Mouse (Mus musculus) thymus, postnatal 0 days (tissue): ENCODE results near the gene Apopt1. TPM values are rescaled to one million over a fixed set of nuclear protein-coding genes. Genes with fewer than 3 reads are reported as not detected.

Experiments
- DNase-seq: peaks from one replicate; pipeline ENCODE4 v3.0.0-alpha.2; 2015; ENCODE audit warnings: low spot score
- polyA plus RNA-seq: library from polyadenylated mRNA; unstranded; fragments of >200 nt; fragmentation: Nextera tagmentation; extraction: Ambion mirVana; gene quantifications from 2 replicates; pipeline ENCODE4 v1.2.1, GENCODE M21; 2015

Gene Apopt1
- polyA plus RNA-seq, 1 experiment from 2014 or later = 66.6 TPM

DNA sequence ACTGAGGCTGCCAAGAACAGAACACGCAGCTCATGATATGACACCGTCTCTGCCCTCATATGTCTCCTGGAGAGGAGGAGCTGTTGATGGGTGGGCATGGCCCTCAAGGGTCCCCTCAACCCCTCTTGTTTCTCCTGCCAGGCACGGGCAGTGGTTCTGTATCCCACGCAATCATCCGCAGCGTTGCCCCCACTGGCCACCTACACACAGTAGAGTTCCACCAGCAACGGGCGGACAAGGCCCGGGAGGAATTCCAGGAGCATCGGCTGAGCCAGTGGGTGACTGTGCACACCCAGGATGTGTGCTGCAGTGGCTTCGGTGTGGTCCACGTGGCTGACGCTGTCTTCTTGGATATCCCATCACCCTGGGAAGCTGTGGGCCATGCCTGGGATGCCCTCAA is 32.4 kb upstream of the Apopt1 start:
- DNase-seq = no peak

DNA sequence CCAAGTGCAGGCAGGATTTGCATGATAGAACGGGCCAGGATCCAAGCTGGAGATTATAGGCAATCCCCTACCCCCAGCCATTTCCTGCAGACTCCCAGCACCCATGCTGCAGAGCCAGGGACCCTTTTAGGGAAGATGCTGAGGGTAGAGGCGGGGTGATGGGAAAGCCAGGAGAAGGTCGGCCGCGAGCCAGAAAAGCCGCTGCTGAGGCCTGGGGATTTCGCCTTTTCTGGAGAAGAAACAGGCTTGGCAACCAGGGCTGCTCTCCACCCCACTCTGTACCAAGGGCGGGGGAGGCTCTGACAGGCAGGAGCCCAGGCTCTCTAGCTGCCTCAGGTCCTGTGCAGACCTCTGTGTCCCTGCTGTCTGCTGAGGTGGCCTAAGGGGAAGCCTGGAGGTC is 31.8 kb upstream of the Apopt1 start:
- no peak for DNase-seq

DNA sequence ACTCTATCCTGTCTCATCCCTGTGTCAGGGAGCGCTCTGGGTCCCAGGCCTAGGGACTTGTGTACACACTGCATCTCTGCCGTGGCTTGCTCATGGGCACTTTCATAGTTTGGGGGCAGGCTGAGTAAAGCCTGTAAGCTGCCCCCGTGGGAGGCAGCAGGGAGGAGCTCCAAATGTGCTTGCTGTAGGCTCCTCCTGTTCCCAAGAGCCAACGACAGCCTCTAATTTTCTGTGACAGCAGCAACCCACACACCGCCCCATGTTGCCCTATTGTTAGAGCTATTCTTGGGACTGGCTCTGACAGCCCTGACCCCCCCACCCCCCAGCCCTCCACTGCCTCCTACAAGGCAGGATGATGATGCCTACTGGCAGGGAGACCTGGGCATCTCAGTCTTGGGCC is 31.1 kb upstream of the Apopt1 start:
- DNase-seq = no peak

DNA sequence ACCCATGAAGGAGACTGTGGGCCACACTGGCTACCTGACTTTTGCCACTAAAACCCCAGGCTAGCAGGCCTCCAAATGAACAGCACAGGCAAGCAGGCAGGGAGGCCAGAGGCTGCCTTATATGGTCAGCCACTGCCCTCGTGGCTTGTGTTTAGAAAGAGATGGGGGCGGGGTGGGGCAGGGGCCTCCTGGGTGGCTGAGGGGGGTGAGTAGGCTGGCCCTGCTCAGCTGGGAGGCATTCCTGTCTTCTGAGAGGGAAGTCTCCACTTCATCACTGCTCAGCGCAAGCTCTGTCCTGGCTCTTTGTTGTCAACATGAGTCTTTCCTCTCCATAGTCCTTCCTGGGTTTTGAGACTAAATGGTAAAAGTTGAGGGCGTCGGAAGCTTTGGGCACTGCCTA is 30.3 kb upstream of the Apopt1 start:
- no peak for DNase-seq

DNA sequence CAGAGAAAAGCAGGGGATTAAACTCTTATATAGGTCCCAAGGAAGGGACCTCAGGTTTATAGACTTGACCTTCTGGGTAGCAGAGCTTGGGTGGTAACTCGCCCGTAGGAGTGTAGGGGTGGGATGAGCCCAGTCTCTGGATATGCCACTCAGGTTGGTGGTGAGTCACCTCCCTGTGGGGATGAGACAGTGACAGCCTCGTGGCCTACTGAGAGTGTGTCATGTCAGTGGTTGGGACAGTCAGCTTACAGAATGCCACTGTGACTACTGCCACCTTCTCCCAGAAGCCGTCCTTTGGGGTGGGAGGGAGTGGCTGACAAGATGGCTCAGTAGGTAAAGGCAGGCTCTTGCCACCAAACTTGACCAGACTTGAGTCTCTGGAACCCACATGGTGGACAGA is 26.7 kb upstream of the Apopt1 start:
- no peak for DNase-seq

DNA sequence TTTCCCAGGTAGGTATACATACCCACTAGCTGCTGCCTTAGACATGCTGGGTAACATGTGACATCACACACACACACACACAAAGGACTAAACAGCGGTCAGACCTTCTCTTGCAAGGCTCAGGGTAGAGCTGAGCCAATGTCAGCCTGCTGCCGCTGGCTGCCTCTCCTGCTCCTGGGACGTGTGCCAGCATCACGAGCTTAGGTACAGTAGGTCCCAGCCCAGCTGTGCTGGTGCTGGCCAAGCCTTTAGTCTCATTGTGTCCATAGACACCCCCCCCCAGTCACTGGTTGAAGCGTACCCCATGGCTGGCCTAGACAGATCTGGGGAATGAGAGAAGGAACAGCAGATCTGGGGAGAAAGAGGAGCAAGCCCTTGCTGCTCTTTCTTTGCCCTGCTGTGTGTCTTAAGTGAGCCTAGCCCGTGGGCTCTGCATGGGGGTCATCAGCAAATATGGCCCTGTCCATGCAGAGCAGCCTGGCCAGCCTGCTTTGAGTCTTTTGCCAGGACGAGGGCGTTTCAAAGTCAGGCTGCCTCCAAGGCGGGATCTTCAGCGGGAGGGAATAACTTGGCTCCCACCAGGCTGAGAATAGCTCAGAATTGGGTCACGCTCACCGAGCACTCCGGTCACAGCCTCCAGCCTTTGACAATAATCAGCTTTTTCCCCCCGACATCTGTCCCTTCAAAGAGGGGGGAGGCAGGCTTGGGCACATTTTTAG is 25.6 kb upstream of the Apopt1 start:
- no peak for DNase-seq

DNA sequence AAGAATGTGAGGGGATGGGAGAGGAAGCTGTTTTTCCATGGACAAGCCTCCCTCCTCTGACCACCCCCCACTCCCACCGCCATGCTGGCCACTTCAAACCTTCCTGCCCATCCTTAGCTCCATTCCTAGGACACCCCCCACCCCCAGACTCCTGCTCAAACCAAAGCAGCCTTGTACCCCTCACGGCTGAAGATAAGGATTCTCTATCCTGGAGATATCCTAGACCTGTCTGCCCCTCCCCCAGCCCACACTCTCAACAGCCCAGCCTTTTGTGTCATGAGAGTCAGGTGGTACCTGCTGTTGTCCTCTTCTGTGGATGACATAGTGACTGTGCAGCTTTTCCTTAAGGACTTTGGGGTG is 25.0 kb upstream of the Apopt1 start:
- DNase-seq = no peak

DNA sequence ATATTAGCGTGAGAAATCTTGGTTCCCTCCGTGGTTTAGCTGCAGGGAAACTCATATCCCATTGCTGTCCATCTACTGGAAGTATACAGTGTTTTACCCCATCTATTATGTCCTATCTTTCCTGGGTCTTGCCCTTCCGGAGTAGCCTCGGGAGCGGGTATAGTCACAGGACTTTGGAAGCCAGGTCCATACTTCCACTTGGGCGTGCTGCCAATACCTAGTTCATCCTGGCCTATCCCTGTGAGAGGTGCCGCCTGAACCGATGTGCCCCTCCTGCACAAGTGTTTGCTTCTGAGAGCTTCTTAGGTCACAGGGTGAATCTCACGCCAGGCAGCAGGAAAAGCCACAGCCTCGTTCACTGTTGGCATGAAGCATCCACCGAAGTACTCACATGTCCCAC is 23.6 kb upstream of the Apopt1 start:
- no peak for DNase-seq

DNA sequence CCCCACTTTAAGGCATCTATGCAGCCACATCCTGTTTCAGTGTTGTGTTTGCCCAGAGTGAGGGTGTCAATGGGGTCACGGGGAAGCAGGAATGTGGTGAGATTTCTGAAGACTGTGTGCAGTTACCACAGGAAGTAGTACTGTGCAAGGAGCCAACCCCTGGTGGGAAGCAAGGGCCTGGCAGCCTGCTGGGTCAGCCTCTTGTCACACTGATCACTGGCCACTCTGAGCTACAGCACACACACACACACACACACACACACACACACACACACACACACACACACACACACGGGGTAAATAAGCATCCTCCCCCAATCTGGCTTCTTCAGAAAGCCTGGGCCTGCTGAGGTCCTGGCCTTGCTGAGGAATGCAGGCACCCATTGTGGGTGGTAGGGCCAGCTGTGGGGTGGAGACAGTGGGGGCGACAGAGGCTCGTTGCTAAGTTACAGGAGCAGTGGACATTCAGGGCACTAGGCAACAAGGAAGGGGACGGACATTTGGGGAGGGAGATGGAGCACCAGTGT is 21.7 kb upstream of the Apopt1 start:
- peak; percentile 85 for DNase-seq

DNA sequence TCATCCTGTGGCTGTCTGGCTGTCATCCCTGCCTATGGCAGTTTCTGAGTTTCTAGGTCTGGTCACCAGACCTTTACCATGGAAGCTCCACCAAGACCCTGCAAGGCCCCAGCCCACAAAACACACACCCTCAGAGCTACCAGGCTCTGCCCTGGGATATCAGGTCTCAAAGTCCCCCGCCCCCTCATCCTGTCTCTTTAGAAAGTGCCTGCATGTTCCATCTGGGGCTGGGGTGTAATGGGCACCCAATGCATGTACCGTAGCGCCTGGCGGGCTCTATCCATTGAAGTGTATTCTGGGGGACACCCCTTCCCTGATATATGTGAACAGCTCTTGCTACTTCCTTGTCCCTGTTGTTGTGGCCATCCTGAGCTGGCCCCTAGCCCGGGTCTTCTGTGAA is 20.2 kb upstream of the Apopt1 start:
- peak; percentile 35 for DNase-seq

DNA sequence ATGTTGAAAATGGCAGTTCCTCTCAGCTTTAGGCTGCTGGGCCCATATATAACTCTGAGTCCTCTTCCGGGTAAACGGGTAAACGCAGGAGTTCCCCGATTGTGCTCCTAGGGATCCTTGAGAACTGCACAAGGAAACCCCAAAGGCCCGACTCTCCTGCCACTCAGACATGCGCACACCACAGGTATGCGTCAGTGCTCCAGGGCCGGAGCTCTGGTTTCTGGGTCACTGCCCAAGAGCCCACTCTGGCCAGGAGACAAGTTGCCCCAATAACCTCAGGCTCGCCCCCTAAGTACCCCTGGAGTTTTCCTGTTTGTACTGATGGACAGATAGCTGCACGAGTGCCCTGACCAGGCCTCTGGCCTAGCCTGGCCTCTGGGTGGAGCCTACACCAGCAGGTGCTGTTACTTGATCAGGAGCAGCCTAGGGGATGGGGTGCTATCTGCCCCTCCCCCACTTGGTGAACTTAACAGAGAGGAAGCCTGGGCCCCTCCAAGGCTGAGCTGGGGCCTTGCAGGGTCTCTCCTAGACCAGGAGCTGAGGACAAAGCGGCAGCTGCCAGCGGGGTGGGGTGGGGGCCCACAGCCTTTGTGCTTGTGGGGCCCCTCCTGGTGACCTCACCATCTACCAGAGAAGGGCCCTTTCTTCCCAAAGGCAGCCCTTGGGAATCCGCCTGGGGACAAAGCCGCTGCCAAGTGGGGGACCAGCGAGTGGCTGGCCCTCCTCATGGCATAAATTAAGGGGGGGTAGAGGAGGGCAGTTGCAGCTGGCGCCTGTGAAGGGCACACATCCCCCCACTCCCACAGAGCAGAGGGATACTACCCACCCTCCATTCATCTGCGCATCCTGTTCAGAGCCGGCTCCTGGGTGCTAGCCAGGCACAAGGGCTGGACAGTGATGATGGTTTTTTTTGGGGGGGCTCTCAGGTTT is 19.5 kb upstream of the Apopt1 start:
- peak; percentile 62 for DNase-seq

DNA sequence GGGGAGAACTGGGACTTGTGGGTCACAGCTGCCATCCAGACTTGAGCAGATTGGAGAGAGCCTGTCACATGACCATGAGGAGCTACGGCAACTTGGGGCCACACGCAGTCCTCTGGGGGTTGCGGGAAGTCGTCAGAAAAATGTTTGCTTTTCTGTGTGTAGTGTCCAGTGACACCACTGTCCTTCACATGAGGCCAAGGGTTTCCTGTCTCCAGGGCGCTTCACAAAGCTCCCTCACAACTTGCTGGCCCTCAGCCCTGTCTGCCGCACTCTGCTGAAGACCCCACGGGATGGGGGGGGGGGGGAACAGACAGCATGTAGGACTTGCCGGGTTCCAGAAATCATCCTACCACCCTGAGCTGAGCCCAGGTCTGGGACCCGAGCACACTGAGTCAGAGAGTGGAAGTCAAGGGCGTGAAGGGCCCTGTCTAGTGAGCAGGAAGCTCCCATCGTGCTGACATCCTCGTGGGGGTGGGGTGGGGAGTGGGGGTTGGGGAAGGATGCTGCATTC is 18.7 kb upstream of the Apopt1 start:
- peak; percentile 72 for DNase-seq

DNA sequence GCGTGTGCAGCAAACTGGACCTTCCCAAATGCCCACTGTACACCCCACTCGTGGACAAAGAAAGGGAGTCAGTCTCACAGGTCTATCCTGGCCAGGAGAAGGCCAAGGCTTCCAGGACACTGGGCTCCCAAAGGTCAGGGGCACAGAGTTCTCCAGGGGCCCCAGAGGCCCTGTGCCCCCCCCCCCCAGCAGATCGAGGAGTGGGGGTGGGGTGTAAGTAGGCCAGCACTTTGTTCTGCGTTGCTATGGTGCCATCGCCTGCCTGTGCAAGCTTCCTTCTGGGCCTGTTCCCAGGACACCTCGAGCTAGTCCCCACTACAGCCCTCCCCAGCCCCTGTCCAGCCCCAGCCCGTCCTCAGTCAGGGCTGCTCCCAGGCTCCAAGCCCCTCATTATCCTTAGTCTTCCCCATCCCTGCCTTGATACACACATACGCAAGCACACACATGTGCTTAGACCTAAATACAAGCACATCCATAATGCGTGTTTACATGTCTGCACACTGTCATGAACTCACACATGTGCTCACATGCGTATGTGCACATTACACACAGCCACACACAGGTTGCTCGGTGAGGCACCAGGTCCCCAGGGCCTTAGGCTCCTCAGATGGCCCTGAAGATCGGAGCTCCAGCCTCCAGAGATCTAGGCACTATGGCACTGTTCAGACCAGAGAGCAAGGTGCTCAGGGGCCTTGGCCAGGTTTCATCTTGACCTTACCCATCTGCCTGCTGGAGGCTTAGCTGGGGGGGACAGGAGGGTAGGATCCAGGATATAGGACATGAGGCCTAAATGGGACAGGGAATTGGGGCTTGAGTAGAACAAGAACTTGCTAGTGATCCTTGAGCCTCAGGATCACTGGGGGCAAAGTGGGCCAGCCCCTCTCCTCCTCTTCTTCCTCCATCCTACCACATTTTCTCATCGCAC is 17.9 kb upstream of the Apopt1 start:
- DNase-seq = peak; percentile 37

DNA sequence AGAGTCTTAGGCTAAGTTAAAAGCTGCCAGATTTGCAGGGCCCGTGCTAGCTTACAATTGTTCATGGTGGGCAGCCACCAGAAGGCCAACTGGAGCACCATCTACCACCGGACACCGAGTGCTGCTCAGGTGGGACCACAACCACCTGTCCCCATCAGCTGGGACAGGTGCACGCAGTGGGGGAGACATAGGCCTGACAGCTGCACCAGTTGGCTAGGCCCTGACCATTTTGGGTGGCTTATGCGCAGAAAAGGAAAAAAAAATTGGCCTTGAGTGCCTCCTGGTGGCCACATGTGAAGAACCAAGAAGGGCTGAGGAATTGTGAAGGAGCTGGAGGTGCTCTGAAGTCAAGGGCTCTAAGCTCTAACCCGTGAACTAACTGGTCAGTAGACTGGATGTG is 16.8 kb upstream of the Apopt1 start:
- DNase-seq = peak; percentile 90

DNA sequence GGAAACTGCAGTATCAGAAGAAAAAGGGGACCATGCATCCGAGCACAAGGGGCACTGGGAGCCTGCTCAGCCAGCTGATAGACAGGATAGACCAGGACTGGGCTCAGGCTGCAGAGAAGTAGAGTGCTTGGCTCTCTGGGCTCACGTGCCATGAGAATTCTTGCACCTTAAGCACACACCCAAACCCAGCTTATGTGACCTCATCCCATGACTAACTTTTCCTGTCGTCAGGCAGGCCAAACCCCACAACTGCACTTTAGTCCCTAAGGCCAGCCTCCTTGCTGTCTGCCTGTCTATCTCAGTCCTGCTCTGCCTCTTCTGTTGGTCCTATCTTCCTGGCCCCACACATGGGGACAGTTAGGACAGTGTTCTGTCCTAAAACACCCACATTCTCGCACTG is 15.4 kb upstream of the Apopt1 start:
- DNase-seq = no peak

DNA sequence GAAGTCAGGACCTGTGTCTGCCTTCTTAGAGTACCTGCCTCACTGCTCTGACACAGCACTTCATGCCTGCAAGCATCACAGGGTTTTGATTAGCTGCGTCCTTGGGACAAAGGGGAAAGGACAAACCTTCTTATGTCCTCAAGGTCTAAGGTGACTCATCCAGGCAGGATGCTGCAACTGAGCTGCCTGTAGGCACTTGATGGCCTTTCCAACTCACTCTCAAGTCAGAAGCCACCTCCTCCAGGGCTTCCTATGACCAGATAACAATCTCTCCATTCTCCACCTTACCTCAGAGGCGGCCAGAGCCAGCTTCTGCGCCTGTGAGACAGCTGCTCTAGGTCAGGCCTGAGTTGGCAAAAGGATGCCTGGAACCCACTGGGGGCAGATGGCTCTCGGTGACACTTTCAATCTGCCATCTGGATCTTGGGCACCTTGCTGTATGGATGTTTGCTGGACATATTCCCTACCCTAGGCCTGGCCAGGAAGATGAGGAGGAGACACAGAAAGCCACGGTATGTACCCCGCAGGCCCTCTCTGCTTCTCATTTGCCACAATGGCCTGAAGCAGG is 14.6 kb upstream of the Apopt1 start:
- no peak for DNase-seq

DNA sequence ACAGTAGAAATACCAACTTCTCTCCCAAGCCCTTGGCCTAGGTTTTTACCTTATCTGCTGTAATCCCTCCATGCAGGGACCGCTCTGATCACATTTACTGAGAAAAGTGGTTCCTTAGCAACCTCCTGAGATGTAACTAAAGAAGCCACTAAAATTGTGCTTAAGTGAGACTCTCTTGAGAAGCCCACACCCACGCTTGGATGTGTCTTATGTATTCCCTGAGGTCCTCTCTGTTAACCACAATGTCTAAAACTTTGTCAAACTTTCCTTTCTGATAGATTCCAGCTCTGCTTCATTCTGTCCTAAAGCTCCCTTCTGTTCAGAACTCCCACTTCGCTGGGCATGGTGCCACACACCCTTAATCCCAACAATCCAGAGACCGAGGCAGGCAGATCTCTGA is 13.5 kb upstream of the Apopt1 start:
- no peak for DNase-seq

DNA sequence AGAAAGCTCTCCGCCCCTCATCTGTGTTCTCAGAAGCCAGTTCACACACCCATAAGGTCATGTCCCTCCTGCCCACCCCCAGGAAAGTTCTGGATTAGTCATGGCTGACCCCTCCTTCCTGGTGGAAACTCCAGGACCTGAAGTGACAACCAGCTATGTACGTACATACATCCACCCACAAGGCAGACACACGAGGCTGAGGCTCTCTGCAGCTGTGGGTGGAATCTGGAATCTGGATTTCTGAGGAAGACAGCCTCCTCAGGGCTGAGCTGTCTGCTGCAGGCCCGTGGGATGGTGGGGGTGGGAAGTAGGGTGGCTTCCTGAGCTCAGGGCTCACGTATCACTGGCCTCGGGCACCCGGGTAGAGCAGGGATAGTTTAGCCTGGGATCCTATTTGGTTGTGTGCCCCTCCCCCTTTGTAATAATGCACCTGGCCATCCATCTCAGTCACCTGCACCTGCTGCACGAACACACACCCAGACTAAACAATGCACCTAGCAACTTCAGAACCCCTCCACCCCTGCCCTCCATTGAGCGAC is 12.1 kb upstream of the Apopt1 start:
- no peak for DNase-seq

DNA sequence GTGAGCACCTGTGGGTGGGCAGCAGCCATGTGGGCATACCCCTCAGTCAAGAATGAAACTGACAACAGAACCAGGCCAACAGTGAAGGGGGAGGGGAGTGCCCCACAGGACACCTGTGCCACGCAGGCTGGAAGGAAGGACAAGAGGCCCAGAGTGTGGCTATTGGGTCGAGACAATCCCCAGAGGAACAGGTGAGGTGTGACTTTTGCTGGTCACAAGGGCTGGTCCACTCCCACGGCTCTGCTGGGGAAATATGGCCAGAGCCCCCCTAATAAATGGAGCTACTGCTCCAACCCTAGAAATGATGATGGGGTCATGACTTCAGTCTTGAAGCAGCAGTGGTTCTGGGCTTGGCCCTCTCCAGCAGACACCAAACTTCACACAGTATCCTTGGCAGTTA is 9.8 kb upstream of the Apopt1 start:
- no peak for DNase-seq

DNA sequence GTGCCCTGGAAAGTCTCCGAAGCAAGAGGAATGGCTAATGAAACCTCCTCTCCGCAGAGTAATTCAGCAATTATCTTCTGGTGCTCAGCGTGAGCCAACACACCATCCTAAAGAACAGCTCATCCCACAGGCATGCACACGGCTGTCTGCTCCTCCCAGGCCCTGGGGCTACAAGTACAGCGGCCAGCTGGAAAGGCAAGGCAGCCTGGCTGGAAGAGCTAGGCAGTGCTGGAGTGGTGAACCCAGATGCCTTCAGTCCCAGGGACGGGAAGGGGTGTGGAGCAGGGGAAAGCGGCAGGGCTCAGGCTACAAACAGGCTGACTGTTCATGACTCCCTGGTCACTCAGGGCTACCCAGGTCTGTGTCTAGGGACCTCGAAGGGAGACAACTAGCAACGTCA is 8.5 kb upstream of the Apopt1 start:
- DNase-seq = no peak
